In genomic region chr1:139465936-139466335, GRCm38 (mm10) we compare ENCODE assay signal across 29 mouse cellular contexts. TPM values are rescaled to one million over a fixed set of nuclear protein-coding genes. Genes with fewer than 3 reads are reported as not detected.
DNase-seq lines count a peak whose midpoint lies in the region; ATAC-seq and TF ChIP-seq lines count a peak whose summit lies in the region.
"Had no signal": no experiment of that assay in that cellular context is flagged by ENCODE, and none has a peak within 500 bp of the region (broad histone marks: within the 10 kb centered on the region; RNA-seq: fewer than 3 reads in every experiment).

No protein-coding gene starts in this region.

- no peaks in the 10 kb centered on the region for H3K27me3 ChIP-seq in G1E (ENCODE audit: insufficient read depth, low read length)
- H3K27me3 ChIP-seq in liver, embryonic 14.5 days (ENCODE audit: control insufficient read depth, insufficient read depth, low read length), result no peaks in the 10 kb centered on the region
- H3K27me3 ChIP-seq: forebrain, embryonic 12.5 days; hindbrain, embryonic 15.5 days; intestine, embryonic 15.5 days had no signal

- H3K4me3 ChIP-seq in G1E (ENCODE audit: low read depth, low read length), result peak overlapping the region; percentile 67; the same call in 1 of the 2 replicates
- H3K4me3 ChIP-seq in liver, embryonic 14.5 days (ENCODE audit: insufficient read depth in 1 of 2, low read depth in 2 of 2, low read length in 2 of 2), result no peak overlapping the region
- H3K4me3 ChIP-seq: forebrain, embryonic 12.5 days; hindbrain, embryonic 15.5 days; intestine, embryonic 15.5 days; midbrain, embryonic 10.5 days had no signal

- peak; percentile 36; the same call in 1 of the 2 replicates for ATAC-seq in cerebellum, adult (ENCODE audit: insufficient number of reproducible peaks, low FRiP score, low TSS enrichment)
- peak; percentile 98 for ATAC-seq in G1E (ENCODE audit: extremely low read depth, insufficient number of reproducible peaks, low FRiP score, poor library complexity, severe bottlenecking)
- ATAC-seq in common myeloid progenitor, adult 5-6 weeks (replicated peaks; ENCODE audit: low read depth, poor library complexity, severe bottlenecking), result 0 out of 2 replicates have a peak, but pooled peaks have one; percentile 50
- peak; percentile 82 for ATAC-seq in liver, embryonic 14.5 days (ENCODE audit: insufficient read depth)
- ATAC-seq: intestine, embryonic 15.5 days had no signal

- no peak overlapping the region for H3K9ac ChIP-seq in liver, embryonic 14.5 days (replicated peaks)
- H3K9ac ChIP-seq: forebrain, embryonic 12.5 days; hindbrain, embryonic 15.5 days; intestine, embryonic 15.5 days had no signal

- H3K36me3 ChIP-seq in G1E (replicated peaks), result peaks cover 79% of the 10 kb centered on the region
- peaks cover 71% of the 10 kb centered on the region for H3K36me3 ChIP-seq in liver, embryonic 14.5 days (replicated peaks; ENCODE audit: control insufficient read depth, insufficient read depth, low read depth)
- H3K36me3 ChIP-seq: hindbrain, embryonic 15.5 days had no signal

- DNase-seq in cerebellum, adult 9-11 months, result no peak
- DNase-seq in G1E (ENCODE audit: low spot score), result peak; percentile 86
- DNase-seq in liver, embryonic 14.5 days (ENCODE audit: low read depth in 3 of 3, low spot score in 3 of 3), result peak in 2 of 3 experiments; percentile 7 to 16
- no peak for DNase-seq in left cerebral cortex, postnatal 10 days (ENCODE audit: extremely low spot score in 1 of 2, low spot score in 2 of 2)
- DNase-seq in testis, postnatal 14 days (ENCODE audit: low spot score), result no peak
- no peak for DNase-seq in spleen, adult 18-20 months
- DNase-seq: embryo, embryonic 11 days; heart, adult 18-20 months; heart, postnatal 4 days; kidney, postnatal 36 days; lung, adult 2 months had no signal

- H3K4me2 ChIP-seq in liver, embryonic 14.5 days (ENCODE audit: low read depth), result 0 out of 2 replicates have a peak overlapping the region, but pooled peaks have one; percentile 0
- H3K4me2 ChIP-seq: forebrain, embryonic 12.5 days; hindbrain, embryonic 15.5 days; intestine, embryonic 15.5 days had no signal

- no peaks in the 10 kb centered on the region for H3K9me3 ChIP-seq in G1E (replicated peaks)
- no peaks in the 10 kb centered on the region for H3K9me3 ChIP-seq in liver, embryonic 14.5 days (ENCODE audit: control insufficient read depth, low read length)
- H3K9me3 ChIP-seq: forebrain, embryonic 12.5 days; hindbrain, embryonic 15.5 days; intestine, embryonic 15.5 days; midbrain, embryonic 10.5 days had no signal

- 55% methylated on average over 11 of the region's 11 CpGs for WGBS in liver, embryonic 14.5 days (ENCODE audit: insufficient replicate concordance)

- TF ChIP-seq EP300 in liver, embryonic 14.5 days (IDR thresholded peaks at IDR 0.05; ENCODE audit: low read depth), result no peak

- intact Hi-C loops in left cerebral cortex, postnatal 10 days (cut with DNase I), result no loop called here

- no peak overlapping the region for H3K27ac ChIP-seq in liver, embryonic 14.5 days
- H3K27ac ChIP-seq: forebrain, embryonic 12.5 days; hindbrain, embryonic 15.5 days; intestine, embryonic 15.5 days; midbrain, embryonic 10.5 days had no signal

- no peak for TF ChIP-seq CTCF in G1E (IDR thresholded peaks at IDR 0.05; ENCODE audit: low read depth, low read length)
- no peak for TF ChIP-seq CTCF in liver, embryonic 14.5 days (IDR thresholded peaks at IDR 0.05; ENCODE audit: low read depth)

- peaks cover 39% of the 10 kb centered on the region for H3K4me1 ChIP-seq in G1E (ENCODE audit: insufficient read depth, low read depth, low read length)
- H3K4me1 ChIP-seq in liver, embryonic 14.5 days (replicated peaks; ENCODE audit: control insufficient read depth in 2 of 2, insufficient read depth in 2 of 2, low read length in 1 of 2), result peaks cover 0 to 2% of the 10 kb centered on the region in 2 experiments; a peak in 1 of 4 replicates
- H3K4me1 ChIP-seq: hindbrain, embryonic 15.5 days; intestine, embryonic 15.5 days had no signal

RNA-seq across cellular contexts. Expression of gene Aspm, which starts 11.4 kb away (rescaled TPM):
- total RNA-seq in G1E (2014; fragmentation: Nextera tagmentation), result 83.9 and 107 TPM in 2 replicates
- total RNA-seq in G1E (2017), result 53.6 and 63.2 TPM in 2 replicates
- 5.3 and 5.4 TPM in 2 replicates for polyA plus RNA-seq in G1E (2012)
- total RNA-seq in common myeloid progenitor, adult 5-6 weeks (2017), result 44.0 and 51.2 TPM in 2 replicates
- 4.4 and 6.6 TPM in 2 replicates for polyA plus RNA-seq in liver, embryonic 14.5 days (2012; rRNA removed)
- polyA plus RNA-seq in liver, embryonic 14.5 days (2014; fragmentation: Nextera tagmentation; extraction: Ambion mirVana), result 11.4 and 13.8 TPM in 2 replicates
- total RNA-seq in left cerebral cortex, postnatal 10 days (2021), result 1 to 10 TPM; 2.0 to 2.2 TPM

RNA-seq across cellular contexts. Expression of gene F13b, which starts 35.6 kb away (rescaled TPM):
- total RNA-seq in G1E (2014; fragmentation: Nextera tagmentation), result not detected in 2 replicates
- total RNA-seq in G1E (2017), result 0.12 TPM in 1 of 2 replicates, not detected in the other
- not detected in 2 replicates for polyA plus RNA-seq in G1E (2012)
- not detected in 2 replicates for total RNA-seq in common myeloid progenitor, adult 5-6 weeks (2017)
- polyA plus RNA-seq in liver, embryonic 14.5 days (2012; rRNA removed), result 8.7 and 16.1 TPM in 2 replicates
- 15.6 and 16.7 TPM in 2 replicates for polyA plus RNA-seq in liver, embryonic 14.5 days (2014; fragmentation: Nextera tagmentation; extraction: Ambion mirVana)
- total RNA-seq in left cerebral cortex, postnatal 10 days (2021), result not detected
- total RNA-seq: ES-E14; gastrocnemius, adult 8-10 months; heart, adult 18-20 months; heart, postnatal 4 days; layer of hippocampus, postnatal 10 days; left cerebral cortex, adult 8-10 months; midbrain, postnatal 0 days had no signal
- polyA plus RNA-seq: embryonic facial prominence, embryonic 14.5 days; forebrain, embryonic 12.5 days; frontal cortex, adult 2 months; heart, embryonic 14.5 days; kidney, embryonic 14.5 days; limb, embryonic 11.5 days; lung, adult 2 months; midbrain, embryonic 10.5 days; midbrain, postnatal 0 days; neural tube, embryonic 11.5 days; small intestine, adult 2 months had no signal

RNA-seq across cellular contexts. Expression of gene Zbtb41, which starts 43.8 kb away (rescaled TPM):
- 28.6 and 29.3 TPM in 2 replicates for total RNA-seq in G1E (2014; fragmentation: Nextera tagmentation)
- 24.4 and 29.4 TPM in 2 replicates for total RNA-seq in G1E (2017)
- polyA plus RNA-seq in G1E (2012), result 0.56 and 0.76 TPM in 2 replicates
- 21.2 and 28.9 TPM in 2 replicates for total RNA-seq in common myeloid progenitor, adult 5-6 weeks (2017)
- 1.1 and 1.6 TPM in 2 replicates for polyA plus RNA-seq in liver, embryonic 14.5 days (2012; rRNA removed)
- 2.2 and 3.2 TPM in 2 replicates for polyA plus RNA-seq in liver, embryonic 14.5 days (2014; fragmentation: Nextera tagmentation; extraction: Ambion mirVana)
- total RNA-seq in left cerebral cortex, postnatal 10 days (2021), result 10 to 100 TPM; 28.8 to 35.4 TPM

Comparison
In these comparisons a context has a peak if more than half of its experiments do, and no peak if none do; other contexts are left out.
1. ATAC-seq: peak in every context shown above with its lines; median percentile 98 in G1E; 82 in liver, embryonic 14.5 days; 50 in common myeloid progenitor, adult 5-6 weeks; 36 in cerebellum, adult.
2. DNase-seq: peak in G1E (single experiment) and liver, embryonic 14.5 days (2 of 3); none in cerebellum, adult 9-11 months (single experiment), left cerebral cortex, postnatal 10 days (0 of 2), testis, postnatal 14 days (single experiment) and spleen, adult 18-20 months (0 of 2).
3. RNA of gene Aspm, which starts 11.4 kb away (total RNA-seq): 53.6 to 107 TPM in G1E and 44.0 to 51.2 TPM in common myeloid progenitor, adult 5-6 weeks; 2.0 to 2.2 TPM in left cerebral cortex, postnatal 10 days; every median in the first group is over 10 times any median in the second.